16 mouse cellular contexts compared by ENCODE assay signal in the genomic region with DNA sequence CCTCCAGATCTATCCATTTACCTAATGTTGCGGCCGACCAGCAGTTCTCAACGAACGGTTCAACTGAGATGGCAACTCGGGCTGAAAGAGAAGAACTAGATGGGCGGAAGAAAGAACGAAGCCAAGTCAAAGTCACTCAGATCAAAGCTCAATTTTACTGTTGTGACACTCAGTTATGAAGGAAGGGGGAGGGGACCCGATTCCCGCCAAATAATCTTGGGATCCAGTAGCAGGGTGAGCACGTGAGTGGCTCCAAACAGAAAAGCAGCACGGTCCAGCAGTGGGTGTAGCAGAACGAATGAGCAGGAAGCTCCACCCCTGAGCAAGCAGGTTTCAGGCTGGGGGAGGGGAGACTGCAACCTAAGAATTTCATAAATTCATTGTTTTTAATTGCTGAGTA. TPM values are rescaled to one million over a fixed set of nuclear protein-coding genes. Genes with fewer than 3 reads are reported as not detected.
"Had no signal": no experiment of that assay in that cellular context is flagged by ENCODE, and none has a peak within 500 bp of the region (broad histone marks: within the 10 kb centered on the region; RNA-seq: fewer than 3 reads in every experiment).

No protein-coding gene starts in this region.

RNA-seq across cellular contexts. Expression of a gene that starts 26.0 kb away (rescaled TPM):
- total RNA-seq: megakaryocyte, adult 5-6 weeks; megakaryocyte-erythroid progenitor cell, adult 5-6 weeks had no signal
- polyA plus RNA-seq: lung, embryonic 14.5 days; lung, embryonic 16.5 days; midbrain, embryonic 10.5 days; midbrain, embryonic 12.5 days; midbrain, embryonic 14.5 days; midbrain, embryonic 16.5 days; myocyte; neural tube, embryonic 11.5 days; neural tube, embryonic 13.5 days; neural tube, embryonic 15.5 days; small intestine, adult 2 months; stomach, embryonic 14.5 days; testis, adult 2 months; urinary bladder, adult 2 months had no signal

RNA-seq across cellular contexts. Expression of a gene that starts 52.3 kb away (rescaled TPM):
- total RNA-seq: megakaryocyte, adult 5-6 weeks; megakaryocyte-erythroid progenitor cell, adult 5-6 weeks had no signal
- polyA plus RNA-seq: lung, embryonic 14.5 days; midbrain, embryonic 10.5 days; midbrain, embryonic 12.5 days; midbrain, embryonic 14.5 days; midbrain, embryonic 16.5 days; myocyte; neural tube, embryonic 11.5 days; neural tube, embryonic 13.5 days; neural tube, embryonic 15.5 days; stomach, embryonic 14.5 days; testis, adult 2 months; urinary bladder, adult 2 months had no signal
